Mouse (Mus musculus) megakaryocyte, adult 5-6 weeks (primary cell): ENCODE measurements around the gene Mat2a. TPM values are rescaled to one million over a fixed set of nuclear protein-coding genes. Genes with fewer than 3 reads are reported as not detected.
A peak's percentile ranks its signal among the peaks of the same experiment; 100 is the strongest.
"Not testable (repeated sequence)": the region's sequence is repeated elsewhere in the genome, so short reads cannot be mapped to it uniquely, and the experiment has no call there.

ENCODE experiments used
- ATAC-seq: 2 replicates; pipeline ENCODE4 v1.8.0; 2016; ENCODE audit warnings: mild to moderate bottlenecking, inconsistent platforms; ENCODE audit not compliant: poor library complexity, severe bottlenecking
- total RNA-seq, 2 experiments: library from RNA; stranded (forward) in 1 of 2; stranded (reverse) in 1 of 2; fragments of 153-499, 151-499 nt in 1 of 2; fragments of 221-1000, 200-1000 nt in 1 of 2; gene quantifications; 2 replicates each; pipeline versions ENCODE4 v1.2.3 to v1.2.4; 2015 to 2017

Gene Mat2a
- total RNA-seq (2015) (181 and 183 TPM in 2 replicates), total RNA-seq (2017) (95.4 and 105 TPM in 2 replicates)

GRCm38 (mm10) chr6:72439355-72440185, at the start of gene Mat2a:
Gene Mat2a, minus strand, starts transcription at chr6:72439558.
- ATAC-seq = peak; percentile 80

GRCm38 (mm10) chr6:72488850-72489249, 49.5 kb upstream of the Mat2a start:
- ATAC-seq = no peak

- no peak for ATAC-seq
Measured at GRCm38 (mm10) chr6:72487282-72487681, 47.9 kb upstream of the Mat2a start.

- ATAC-seq = no peak
Measured at GRCm38 (mm10) chr6:72486307-72486706, 46.9 kb upstream of the Mat2a start.

GRCm38 (mm10) chr6:72484887-72485286, 45.5 kb upstream of the Mat2a start:
- ATAC-seq = no peak

GRCm38 (mm10) chr6:72482156-72482555, 42.8 kb upstream of the Mat2a start:
- 0 out of 2 replicates have a peak, but pooled peaks have one; percentile 45 for ATAC-seq

- no peak for ATAC-seq
Measured at GRCm38 (mm10) chr6:72480422-72480702, 41.0 kb upstream of the Mat2a start.

GRCm38 (mm10) chr6:72479645-72480421, 40.5 kb upstream of the Mat2a start:
- peak; percentile 62 for ATAC-seq

- ATAC-seq = not testable (repeated sequence)
Measured at GRCm38 (mm10) chr6:72478691-72479090, 39.3 kb upstream of the Mat2a start.

GRCm38 (mm10) chr6:72477621-72478020, 38.3 kb upstream of the Mat2a start:
- no peak for ATAC-seq

- no peak for ATAC-seq
Measured at GRCm38 (mm10) chr6:72476836-72477235, 37.5 kb upstream of the Mat2a start.

- ATAC-seq = no peak
Measured at GRCm38 (mm10) chr6:72475221-72475985, 36.0 kb upstream of the Mat2a start.

GRCm38 (mm10) chr6:72473264-72474041, 34.1 kb upstream of the Mat2a start:
- ATAC-seq = no peak

GRCm38 (mm10) chr6:72466171-72466570, 26.8 kb upstream of the Mat2a start:
- no peak for ATAC-seq

GRCm38 (mm10) chr6:72465361-72466157, 26.2 kb upstream of the Mat2a start:
- ATAC-seq = no peak

- ATAC-seq = not testable (repeated sequence)
Measured at GRCm38 (mm10) chr6:72462550-72463257, 23.3 kb upstream of the Mat2a start.

GRCm38 (mm10) chr6:72460036-72460801, 20.9 kb upstream of the Mat2a start:
- no peak for ATAC-seq

- no peak for ATAC-seq
Measured at GRCm38 (mm10) chr6:72458921-72459320, 19.6 kb upstream of the Mat2a start.
